Mouse (Mus musculus) heart, postnatal 0 days (tissue): ENCODE measurements around the gene Gtf2ird1. TPM values are rescaled to one million over a fixed set of nuclear protein-coding genes. Genes with fewer than 3 reads are reported as not detected.
A peak's percentile ranks its signal among the peaks of the same experiment; 100 is the strongest.
"Not testable (repeated sequence)": the region's sequence is repeated elsewhere in the genome, so short reads cannot be mapped to it uniquely, and the experiment has no call there.

Experiments
- ATAC-seq: fragments of 200-750 bp; cut with Nextera tagmentation; 2 replicates; pipeline ENCODE4 v1.8.0; 2017; ENCODE audit warnings: low read depth, moderate number of reproducible peaks, moderate library complexity; ENCODE audit not compliant: insufficient read depth
- DNase-seq: peaks from one replicate; pipeline ENCODE4 v3.0.0-alpha.2; 2016; ENCODE audit warnings: low spot score
- H3K27ac ChIP-seq: fragments of 300-500 bp; sonication (generic); 2 replicates; pipeline ENCODE4 v1.5.1; 2014; ENCODE audit warnings: low read depth, mild to moderate bottlenecking
- H3K27me3 ChIP-seq: fragments of 300-500 bp; sonication (generic); 2 replicates; pipeline ENCODE4 v1.6.1; 2014; ENCODE audit warnings: low read length, mixed read lengths; ENCODE audit not compliant: control insufficient read depth, insufficient read depth
- H3K36me3 ChIP-seq: fragments of 300-500 bp; sonication (generic); replicated peaks from 2 replicates; pipeline ENCODE4 v1.6.1; 2014; ENCODE audit warnings: low read length, mixed read lengths; ENCODE audit not compliant: control insufficient read depth, insufficient read depth
- H3K4me1 ChIP-seq: fragments of 300-500 bp; sonication (generic); 2 replicates; pipeline ENCODE4 v1.6.1; 2014; ENCODE audit warnings: antibody characterized with exemption; ENCODE audit not compliant: control insufficient read depth, insufficient read depth
- H3K4me2 ChIP-seq: fragments of 300-500 bp; sonication (generic); 2 replicates; pipeline ENCODE4 v1.6.1; 2014; ENCODE audit warnings: low read depth, mild to moderate bottlenecking, low read length, moderate library complexity
- H3K4me3 ChIP-seq: fragments of 300-500 bp; sonication (generic); 2 replicates; pipeline ENCODE4 v1.5.1; 2014; ENCODE audit warnings: low read depth, low read length
- H3K9ac ChIP-seq: fragments of 300-500 bp; sonication (generic); replicated peaks from 2 replicates; pipeline ENCODE4 v1.6.1; 2014; ENCODE audit warnings: low read depth, low read length, mixed read lengths
- H3K9me3 ChIP-seq: fragments of 300-500 bp; sonication (generic); replicated peaks from 2 replicates; pipeline ENCODE4 v1.6.1; 2016; ENCODE audit warnings: low read length; ENCODE audit not compliant: control insufficient read depth
- CTCF ChIP-seq: IDR thresholded peaks from 2 replicates; pipeline ENCODE4 v1.5.1; 2016; ENCODE audit warnings: antibody characterized with exemption, control low read depth, low read depth
- EP300 ChIP-seq: IDR thresholded peaks from 2 replicates; pipeline ENCODE4 v1.6.1; 2016; ENCODE audit warnings: antibody characterized with exemption, low read depth
- WGBS: fragments of 180-500 bp; shearing (Covaris S2); extraction: QIAGEN DNeasy Blood & Tissue Kit; methylation state at CpG from one replicate; pipeline ENCODE4 v1.1.7; 2014; 5-methylcytosine and 5-hydroxymethylcytosine counted together
- polyA plus RNA-seq: library from polyadenylated mRNA; unstranded; fragments of >200 nt; fragmentation: Nextera tagmentation; extraction: Ambion mirVana; gene quantifications from 2 replicates; pipeline ENCODE4 v1.2.1, GENCODE M21; 2015
- total RNA-seq: library from RNA; depleted of rRNA; stranded (reverse); fragments of >200 nt; gene quantifications from 2 replicates; pipeline ENCODE4 v1.2.3, GENCODE M21; 2014; ENCODE audit warnings: low replicate concordance

Gtf2ird1 gene
- total and polyA plus RNA-seq, 2 experiments from 2014 or later = 27.7 to 28.8 TPM

GRCm38 (mm10) chr5:134371511-134372289 is 84.8 kb downstream of the Gtf2ird1 start:
- Histone ChIP-seq H3K4me2 (no peak overlapping the region), H3K27me3 (no peaks in the 10 kb centered on the region), H3K27ac (peak overlapping the region; percentile 18; the same call in 1 of the 2 replicates), H3K4me1 (no peaks in the 10 kb centered on the region), H3K4me3 (no peak overlapping the region), H3K36me3 (peaks cover 23% of the 10 kb centered on the region), H3K9ac (no peak overlapping the region), H3K9me3 (no peaks in the 10 kb centered on the region)
- ATAC-seq (no peak), DNase-seq (no peak)
- TF ChIP-seq CTCF (no peak), EP300 (no peak)
- whole genome bisulfite sequencing = 90% methylated on average over 5 of the region's 5 CpGs

- Histone ChIP-seq H3K9ac (no peak overlapping the region), H3K4me2 (no peak overlapping the region), H3K27me3 (no peaks in the 10 kb centered on the region), H3K36me3 (peaks cover 27% of the 10 kb centered on the region; the same call in 1 of the 2 replicates), H3K4me3 (no peak overlapping the region), H3K9me3 (no peaks in the 10 kb centered on the region), H3K27ac (no peak overlapping the region; the same call in 1 of the 2 replicates), H3K4me1 (no peaks in the 10 kb centered on the region)
- DNase-seq = no peak
- TF ChIP-seq CTCF = no peak
- TF ChIP-seq EP300 = no peak
- 89% methylated on average over 2 of the region's 2 CpGs for WGBS
- no peak for ATAC-seq
Observed at GRCm38 (mm10) chr5:134370831-134371230, 85.7 kb downstream of the Gtf2ird1 start.

GRCm38 (mm10) chr5:134359101-134359500 is 97.4 kb downstream of the Gtf2ird1 start:
- no peaks in the 10 kb centered on the region for H3K4me1 ChIP-seq
- no peak overlapping the region for H3K9ac ChIP-seq
- H3K4me3 ChIP-seq = no peak overlapping the region
- TF ChIP-seq CTCF (no peak), EP300 (no peak)
- H3K9me3 ChIP-seq = no peaks in the 10 kb centered on the region
- no peak overlapping the region for H3K4me2 ChIP-seq
- ATAC-seq = no peak
- 93% methylated on average over 4 of the region's 4 CpGs for WGBS
- peaks cover 54% of the 10 kb centered on the region for H3K36me3 ChIP-seq
- no peak overlapping the region for H3K27ac ChIP-seq
- DNase-seq = no peak
- H3K27me3 ChIP-seq = no peaks in the 10 kb centered on the region

GRCm38 (mm10) chr5:134355372-134355771 is 101.1 kb downstream of the Gtf2ird1 start:
- H3K9me3 ChIP-seq, ATAC-seq, H3K4me1 ChIP-seq, H3K4me2 ChIP-seq, H3K27ac ChIP-seq, H3K4me3 ChIP-seq, H3K9ac ChIP-seq, H3K27me3 ChIP-seq, DNase-seq: not testable (repeated sequence)
- peaks cover 33% of the 10 kb centered on the region for H3K36me3 ChIP-seq
- WGBS = 89% methylated on average over 4 of the region's 4 CpGs

GRCm38 (mm10) chr5:134353117-134353516 is 103.4 kb downstream of the Gtf2ird1 start:
- H3K4me2 ChIP-seq = no peak overlapping the region
- H3K9ac ChIP-seq = no peak overlapping the region
- peaks cover 4% of the 10 kb centered on the region; the same call in 1 of the 2 replicates for H3K4me1 ChIP-seq
- 55% methylated on average over 4 of the region's 4 CpGs for WGBS
- DNase-seq (no peak), ATAC-seq (no peak)
- H3K9me3 ChIP-seq = no peaks in the 10 kb centered on the region
- H3K27me3 ChIP-seq = no peaks in the 10 kb centered on the region
- H3K27ac ChIP-seq = no peak overlapping the region
- peaks cover 11% of the 10 kb centered on the region; the same call in 1 of the 2 replicates for H3K36me3 ChIP-seq
- H3K4me3 ChIP-seq = no peak overlapping the region
- TF ChIP-seq CTCF (no peak), EP300 (no peak)
